Mouse (Mus musculus) heart, embryonic 12.5 days (tissue): ENCODE data around the gene Thada. TPM values are rescaled to one million over a fixed set of nuclear protein-coding genes. Genes with fewer than 3 reads are reported as not detected.

Source experiments
- ATAC-seq: fragments of 200-750 bp; cut with Nextera tagmentation; 2 replicates; pipeline ENCODE4 v1.8.0; 2017; ENCODE audit warnings: moderate TSS enrichment, moderate library complexity; ENCODE audit not compliant: insufficient number of reproducible peaks, low FRiP score
- H3K27ac ChIP-seq: fragments of 300-500 bp; sonication (generic); 2 replicates; pipeline ENCODE4 v1.5.1; 2016; ENCODE audit warnings: mild to moderate bottlenecking, moderate library complexity; ENCODE audit not compliant: poor library complexity, severe bottlenecking
- H3K27me3 ChIP-seq: fragments of 300-500 bp; sonication (generic); replicated peaks from 2 replicates; pipeline ENCODE4 v1.6.1; 2016; ENCODE audit warnings: mild to moderate bottlenecking, moderate library complexity
- H3K36me3 ChIP-seq: fragments of 300-500 bp; sonication (generic); 2 replicates; pipeline ENCODE4 v1.6.1; 2016; ENCODE audit warnings: mild to moderate bottlenecking, moderate library complexity
- H3K4me1 ChIP-seq: fragments of 300-500 bp; sonication (generic); replicated peaks from 2 replicates; pipeline ENCODE4 v1.6.1; 2016; ENCODE audit warnings: mild to moderate bottlenecking
- H3K4me2 ChIP-seq: fragments of 300-500 bp; sonication (generic); 2 replicates; pipeline ENCODE4 v1.6.1; 2016; ENCODE audit warnings: mild to moderate bottlenecking, moderate library complexity
- H3K4me3 ChIP-seq: fragments of 300-500 bp; sonication (generic); 2 replicates; pipeline ENCODE4 v1.5.1; 2016; ENCODE audit warnings: mild to moderate bottlenecking
- H3K9ac ChIP-seq: fragments of 300-500 bp; sonication (generic); 2 replicates; pipeline ENCODE4 v1.6.1; 2016; ENCODE audit warnings: mild to moderate bottlenecking, moderate library complexity
- H3K9me3 ChIP-seq: fragments of 300-500 bp; sonication (generic); replicated peaks from 2 replicates; pipeline ENCODE4 v1.6.1; 2016; ENCODE audit warnings: mild to moderate bottlenecking, moderate library complexity
- WGBS: fragments of 180-500 bp; shearing (Covaris S2); methylation state at CpG from one replicate; pipeline ENCODE4 v1.1.7; 2016; 5-methylcytosine and 5-hydroxymethylcytosine counted together
- polyA plus RNA-seq: library from polyadenylated mRNA; unstranded; fragments of >200 nt; fragmentation: Nextera tagmentation; extraction: Ambion mirVana; gene quantifications from 2 replicates; pipeline ENCODE4 v1.2.1, GENCODE M21; 2016

The Thada gene
- polyA plus RNA-seq, 1 experiment from 2014 or later = 6.4 TPM

DNA sequence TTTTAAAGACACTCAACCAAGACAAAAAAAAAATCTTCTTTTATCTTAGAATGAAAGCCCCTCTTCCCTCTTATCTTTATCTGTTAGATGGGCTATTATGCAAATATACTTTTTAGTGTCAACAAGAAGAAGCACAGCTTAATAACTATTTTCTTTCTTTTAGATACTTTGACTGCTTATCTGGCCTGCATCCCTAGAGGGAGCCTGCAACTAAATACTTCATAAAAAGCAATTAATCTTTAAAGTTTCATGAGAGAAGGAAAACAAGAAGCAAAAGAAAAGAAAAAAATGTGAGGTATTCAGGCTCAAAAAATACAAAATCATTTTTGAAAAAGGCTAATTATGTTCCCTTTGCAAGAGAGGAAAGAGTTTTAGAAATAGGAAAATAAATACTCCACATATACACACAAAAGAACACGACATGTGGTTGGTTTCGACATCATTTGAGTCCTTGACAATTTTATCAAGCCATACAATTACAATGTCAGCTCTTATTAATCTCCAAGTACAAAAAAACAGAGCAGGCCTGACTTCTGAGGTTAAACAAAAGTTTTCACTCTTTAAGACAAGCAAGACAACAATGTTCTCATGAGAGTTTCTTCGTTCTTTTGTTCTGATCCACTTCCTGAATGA lies 32.1 kb upstream of the Thada start:
- WGBS = 64% methylated on average over 3 of the region's 3 CpGs
- no peak for ATAC-seq
- H3K9me3 ChIP-seq = no peaks in the 10 kb centered on the region
- no peaks in the 10 kb centered on the region for H3K36me3 ChIP-seq
- H3K27ac ChIP-seq = no peak overlapping the region
- no peak overlapping the region for H3K4me3 ChIP-seq
- no peaks in the 10 kb centered on the region for H3K27me3 ChIP-seq
- H3K4me1 ChIP-seq = no peaks in the 10 kb centered on the region
- H3K4me2 ChIP-seq = no peak overlapping the region
- H3K9ac ChIP-seq = no peak overlapping the region

DNA sequence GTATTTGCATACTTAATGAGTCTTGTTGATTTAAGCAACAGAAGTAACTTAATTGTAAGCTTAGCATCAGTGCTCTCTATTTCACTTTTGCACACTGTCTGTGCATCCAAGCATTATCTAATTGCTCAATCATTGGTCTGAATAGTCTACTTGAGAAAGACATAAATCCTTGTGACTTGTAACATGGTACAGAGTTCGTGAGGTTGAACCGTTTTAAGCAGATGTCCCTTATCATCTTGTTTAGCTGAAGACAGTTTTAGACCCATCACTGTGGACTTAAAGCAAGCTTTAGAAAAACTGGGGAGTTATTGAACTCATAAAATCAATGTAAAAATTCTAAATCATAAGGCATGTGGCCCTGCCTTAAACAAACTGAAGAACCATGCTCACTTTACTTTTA lies 31.6 kb upstream of the Thada start:
- H3K36me3 ChIP-seq = no peaks in the 10 kb centered on the region
- no peak overlapping the region for H3K27ac ChIP-seq
- no peak overlapping the region for H3K9ac ChIP-seq
- H3K4me2 ChIP-seq = no peak overlapping the region
- WGBS = 58% methylated on average over 2 of the region's 2 CpGs
- no peaks in the 10 kb centered on the region for H3K27me3 ChIP-seq
- ATAC-seq = no peak
- no peaks in the 10 kb centered on the region for H3K4me1 ChIP-seq
- no peak overlapping the region for H3K4me3 ChIP-seq
- H3K9me3 ChIP-seq = no peaks in the 10 kb centered on the region

DNA sequence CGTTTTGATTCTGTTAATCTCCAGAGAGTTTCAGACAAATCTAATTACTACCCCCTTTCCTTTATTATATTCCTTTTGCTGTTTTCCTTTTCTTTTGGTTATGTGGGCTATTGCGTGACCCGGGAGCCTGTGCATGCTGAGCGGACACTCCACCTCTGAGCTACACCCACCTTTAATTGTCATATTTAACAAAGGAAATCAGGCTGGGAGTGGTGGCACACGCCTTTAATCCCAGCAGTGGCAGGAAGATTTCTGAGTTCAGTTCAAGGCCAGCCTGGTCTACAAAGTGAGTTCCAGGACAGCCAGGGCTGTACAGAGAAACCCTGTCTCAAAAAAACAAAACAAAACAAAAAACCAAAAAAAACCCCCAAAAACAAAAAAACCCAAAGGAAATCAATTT lies 31.0 kb upstream of the Thada start:
- H3K27me3 ChIP-seq = no peaks in the 10 kb centered on the region
- H3K36me3 ChIP-seq = no peaks in the 10 kb centered on the region
- no peak for ATAC-seq
- H3K4me1 ChIP-seq = no peaks in the 10 kb centered on the region
- no peak overlapping the region for H3K27ac ChIP-seq
- no peak overlapping the region for H3K4me2 ChIP-seq
- WGBS = 82% methylated on average over 5 of the region's 5 CpGs
- no peak overlapping the region for H3K9ac ChIP-seq
- H3K4me3 ChIP-seq = no peak overlapping the region
- no peaks in the 10 kb centered on the region for H3K9me3 ChIP-seq

DNA sequence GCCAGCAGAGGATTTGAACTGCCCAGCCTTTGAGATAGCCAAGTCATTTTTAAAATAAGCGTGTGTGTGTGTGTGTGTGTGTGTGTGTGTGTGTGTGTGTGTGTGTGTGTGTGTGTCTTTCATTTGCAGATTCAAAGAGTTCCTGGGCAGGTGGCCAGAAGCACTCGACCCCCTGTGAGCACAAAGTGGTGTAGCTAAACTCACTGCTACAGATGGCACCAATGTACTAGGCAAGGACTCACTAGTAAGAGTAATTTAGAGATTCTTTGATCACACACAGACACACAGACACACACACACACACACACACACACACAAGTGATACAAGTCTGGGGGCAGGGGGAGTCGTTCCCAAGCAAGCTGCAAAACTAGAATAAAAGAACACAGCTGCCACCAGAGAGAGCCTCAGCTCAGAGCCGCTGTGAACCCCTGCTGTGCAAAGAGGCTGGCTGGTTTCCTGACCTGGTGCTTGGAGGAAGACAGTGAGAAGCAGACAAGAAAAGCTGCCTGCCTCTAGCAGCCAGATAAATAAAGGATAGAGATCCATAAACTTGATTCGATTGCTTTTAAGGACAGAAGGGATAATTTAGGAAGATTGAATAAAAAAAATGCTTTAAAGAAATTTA lies 26.4 kb upstream of the Thada start:
- no peaks in the 10 kb centered on the region for H3K4me1 ChIP-seq
- no peak overlapping the region for H3K4me3 ChIP-seq
- H3K9ac ChIP-seq = no peak overlapping the region
- H3K27ac ChIP-seq = no peak overlapping the region
- H3K9me3 ChIP-seq = no peaks in the 10 kb centered on the region; the same call in 1 of the 2 replicates
- WGBS = 43% methylated on average over 5 of the region's 5 CpGs
- no peak overlapping the region for H3K4me2 ChIP-seq
- no peak for ATAC-seq
- H3K36me3 ChIP-seq = no peaks in the 10 kb centered on the region
- H3K27me3 ChIP-seq = no peaks in the 10 kb centered on the region

DNA sequence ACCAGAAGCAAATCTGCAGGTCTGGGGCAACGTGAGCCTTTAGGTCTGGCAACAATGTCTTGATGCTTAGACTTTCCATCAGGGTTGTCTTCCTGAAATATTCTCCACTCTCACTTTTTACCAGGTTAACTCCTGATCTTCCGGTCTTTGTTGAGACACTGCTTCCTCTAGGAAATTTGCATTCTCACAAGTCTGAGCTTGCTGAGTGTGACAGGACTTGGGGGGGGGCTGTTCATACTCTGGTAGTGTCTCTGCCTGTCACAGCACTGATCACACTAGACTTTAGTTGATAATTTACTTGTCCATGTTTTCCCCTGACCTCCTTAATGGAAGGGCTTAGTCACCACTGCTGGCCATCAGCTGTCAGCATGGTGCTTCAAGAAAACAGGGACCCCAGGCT lies 21.4 kb upstream of the Thada start:
- Histone ChIP-seq H3K27me3 (no peaks in the 10 kb centered on the region), H3K36me3 (no peaks in the 10 kb centered on the region), H3K9ac (no peak overlapping the region), H3K4me3 (no peak overlapping the region), H3K4me1 (no peaks in the 10 kb centered on the region), H3K27ac (no peak overlapping the region), H3K9me3 (no peaks in the 10 kb centered on the region; the same call in 1 of the 2 replicates), H3K4me2 (no peak overlapping the region)
- ATAC-seq = no peak
- 64% methylated on average over 2 of the region's 2 CpGs for WGBS

DNA sequence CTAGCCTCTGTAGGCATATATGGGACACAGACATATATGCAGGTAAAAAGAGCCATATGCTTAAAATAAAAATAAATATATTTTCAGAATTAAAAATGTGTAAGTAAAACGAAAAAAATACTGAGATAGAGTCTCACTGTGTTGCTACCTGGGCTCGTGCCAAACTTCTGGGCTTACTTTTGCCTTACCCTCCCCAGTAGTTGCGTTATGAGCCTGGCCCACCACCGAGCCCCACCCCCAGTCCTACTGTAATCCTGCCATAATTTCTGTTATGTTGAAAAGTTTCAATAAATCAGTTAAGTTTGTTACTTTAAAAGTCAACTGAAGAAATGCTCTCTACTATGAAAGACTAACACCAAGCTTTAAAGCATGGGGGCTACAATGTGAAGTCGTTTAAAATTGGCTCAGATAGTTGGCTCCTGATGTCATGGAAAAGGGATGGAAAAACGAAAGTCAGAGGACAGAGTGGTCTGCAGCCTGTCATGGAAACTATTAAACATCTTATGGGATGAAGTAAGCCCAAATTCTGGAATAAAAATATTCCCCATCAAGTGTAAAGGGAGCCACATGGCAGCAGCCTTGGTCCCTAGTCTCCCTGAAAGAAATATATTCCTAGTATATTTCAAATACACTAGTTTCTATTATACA lies 17.8 kb upstream of the Thada start:
- Histone ChIP-seq H3K27ac (no peak overlapping the region), H3K36me3 (no peaks in the 10 kb centered on the region), H3K9me3 (no peaks in the 10 kb centered on the region), H3K4me2 (no peak overlapping the region), H3K4me1 (0 out of 2 replicates have a peak, but pooled peaks cover 3% of the 10 kb centered on the region), H3K4me3 (no peak overlapping the region), H3K9ac (no peak overlapping the region), H3K27me3 (no peaks in the 10 kb centered on the region)
- ATAC-seq = no peak
- WGBS = 65% methylated on average over 6 of the region's 6 CpGs

DNA sequence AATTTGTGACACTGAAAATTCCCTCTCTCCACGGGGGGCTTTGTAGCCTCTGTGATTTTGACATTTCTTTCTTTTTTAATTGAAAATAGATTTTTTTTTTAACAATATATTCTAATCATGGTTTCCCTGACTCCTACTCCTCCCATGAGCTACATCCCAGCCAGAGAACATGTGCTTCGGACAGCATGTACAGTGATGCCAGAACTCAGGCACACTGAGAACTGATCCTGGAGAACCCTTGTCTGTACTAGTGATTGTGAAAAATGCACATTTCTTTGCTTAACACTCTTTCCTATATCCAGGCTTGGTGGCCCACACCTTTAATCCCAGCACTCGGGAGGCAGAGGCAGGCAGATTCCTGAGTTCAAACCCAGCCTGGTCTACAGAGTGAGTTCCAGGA lies 16.8 kb upstream of the Thada start:
- Histone ChIP-seq H3K36me3 (no peaks in the 10 kb centered on the region), H3K4me3 (no peak overlapping the region), H3K9ac (no peak overlapping the region), H3K27ac (no peak overlapping the region), H3K4me2 (no peak overlapping the region), H3K27me3 (no peaks in the 10 kb centered on the region), H3K9me3 (no peaks in the 10 kb centered on the region), H3K4me1 (0 out of 2 replicates have a peak, but pooled peaks cover 3% of the 10 kb centered on the region)
- no peak for ATAC-seq
- 78% methylated on average over 3 of the region's 3 CpGs for WGBS

DNA sequence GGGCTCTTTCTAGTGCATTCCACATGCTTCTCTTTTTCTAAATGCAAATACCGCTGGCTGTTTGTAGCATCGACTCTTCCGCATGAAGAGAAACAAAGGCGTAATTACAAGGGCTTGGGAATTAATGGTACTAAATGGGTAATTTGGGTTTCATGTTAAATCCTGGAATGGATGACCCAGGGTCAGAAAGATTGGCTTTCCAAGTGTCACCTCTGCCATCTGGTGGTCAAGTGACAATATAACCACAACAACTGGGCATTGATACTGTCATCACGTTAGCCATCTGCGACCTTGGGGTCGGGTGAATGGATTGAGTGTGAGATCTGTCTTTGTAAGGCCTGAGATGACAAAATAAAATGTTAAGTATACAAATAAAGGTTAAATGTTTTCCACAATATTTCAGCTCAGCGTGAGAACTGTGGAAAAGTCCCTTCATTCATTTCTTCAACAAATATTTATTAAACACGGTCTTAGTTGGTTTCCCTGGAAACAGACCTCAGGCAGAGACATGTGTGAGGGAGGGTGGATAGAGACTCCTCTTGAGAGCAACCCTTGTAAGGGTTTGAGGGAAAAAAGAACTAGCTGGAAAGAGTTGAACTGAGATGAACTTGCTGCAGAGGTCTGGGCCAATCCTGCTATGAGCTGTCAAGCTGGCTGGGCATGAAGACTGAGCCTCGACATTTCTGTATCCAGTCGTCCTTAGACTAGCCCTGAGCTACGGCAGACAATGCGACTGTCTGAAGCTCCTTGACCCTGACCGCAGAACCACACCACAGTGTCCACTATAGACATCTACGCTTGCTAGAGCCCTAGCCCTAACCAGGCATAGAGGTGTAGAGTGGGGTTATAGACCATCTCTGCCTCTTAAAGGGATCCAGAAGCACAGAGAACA lies 14.7 kb upstream of the Thada start:
- ATAC-seq = no peak
- Histone ChIP-seq H3K27me3 (no peaks in the 10 kb centered on the region), H3K4me3 (no peak overlapping the region), H3K27ac (no peak overlapping the region), H3K4me1 (0 out of 2 replicates have a peak, but pooled peaks cover 3% of the 10 kb centered on the region), H3K9ac (no peak overlapping the region), H3K36me3 (no peaks in the 10 kb centered on the region), H3K4me2 (no peak overlapping the region), H3K9me3 (no peaks in the 10 kb centered on the region)
- 55% methylated on average over 15 of the region's 15 CpGs for WGBS

DNA sequence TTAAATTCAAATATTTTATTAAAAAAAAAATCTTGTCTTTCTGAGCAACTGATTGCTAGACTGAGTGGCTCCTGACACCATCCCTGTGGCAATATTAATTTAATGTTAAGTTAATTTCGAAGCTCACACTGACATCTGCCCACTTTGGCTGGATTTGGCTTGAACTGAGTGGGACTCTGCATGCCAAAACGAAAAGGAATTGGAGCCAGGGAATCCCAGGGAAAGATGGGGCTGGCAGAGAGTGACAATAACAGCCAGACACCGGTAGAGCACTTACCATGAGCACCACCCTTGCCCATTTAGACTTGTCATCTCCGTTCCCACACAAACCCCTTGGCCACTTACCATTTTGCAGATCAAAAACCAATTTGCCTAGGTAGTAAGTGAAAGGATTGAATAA lies 12.3 kb upstream of the Thada start:
- 73% methylated on average over 4 of the region's 4 CpGs for WGBS
- Histone ChIP-seq H3K4me1 (0 out of 2 replicates have a peak, but pooled peaks cover 3% of the 10 kb centered on the region), H3K27ac (no peak overlapping the region), H3K9ac (no peak overlapping the region), H3K36me3 (no peaks in the 10 kb centered on the region), H3K9me3 (no peaks in the 10 kb centered on the region), H3K4me2 (no peak overlapping the region), H3K4me3 (no peak overlapping the region), H3K27me3 (no peaks in the 10 kb centered on the region)
- ATAC-seq = no peak

DNA sequence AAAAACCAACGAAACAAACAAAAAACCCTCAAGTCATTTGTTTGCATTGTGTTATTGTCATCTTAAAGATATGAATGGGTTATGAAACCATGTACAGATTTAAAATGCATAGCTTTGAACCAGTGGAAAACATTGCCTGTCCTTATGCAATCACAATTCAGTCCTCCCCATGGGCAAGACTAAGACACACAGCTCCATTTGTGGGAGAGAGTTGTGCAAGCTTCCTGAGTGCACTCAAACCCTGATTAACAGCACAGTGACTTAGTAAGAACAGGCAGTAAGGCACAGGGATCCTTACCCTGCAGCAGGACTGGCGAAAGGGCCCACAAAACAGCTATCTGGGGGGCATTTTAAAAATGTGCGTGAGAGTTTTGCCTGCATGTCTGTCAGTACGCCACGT lies 11.2 kb upstream of the Thada start:
- Histone ChIP-seq H3K36me3 (no peaks in the 10 kb centered on the region), H3K4me1 (0 out of 2 replicates have a peak, but pooled peaks cover 3% of the 10 kb centered on the region), H3K9me3 (no peaks in the 10 kb centered on the region), H3K27ac (no peak overlapping the region), H3K4me3 (no peak overlapping the region), H3K4me2 (no peak overlapping the region), H3K9ac (no peak overlapping the region), H3K27me3 (no peaks in the 10 kb centered on the region)
- 82% methylated on average over 5 of the region's 5 CpGs for WGBS
- no peak for ATAC-seq

DNA sequence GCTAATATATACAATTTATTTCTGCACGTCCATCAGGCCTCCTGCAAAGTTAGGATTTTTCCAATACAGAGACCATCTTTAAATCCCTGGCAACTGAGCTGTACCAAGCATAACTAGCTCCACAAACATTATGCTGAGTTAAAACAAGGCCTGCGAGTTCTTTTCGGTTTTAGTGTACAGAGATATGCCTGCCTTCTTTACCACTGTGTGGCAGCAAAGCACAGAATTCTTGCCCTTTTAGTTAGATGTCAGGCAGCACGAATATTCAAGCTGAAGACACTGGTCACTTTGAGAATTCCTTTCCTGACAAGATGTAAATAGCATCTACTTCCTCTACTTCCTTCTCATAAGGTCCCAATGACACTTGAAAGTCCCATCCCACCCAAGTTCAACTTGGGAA lies 8.3 kb upstream of the Thada start:
- no peak overlapping the region for H3K4me2 ChIP-seq
- H3K9ac ChIP-seq = no peak overlapping the region
- H3K36me3 ChIP-seq = no peaks in the 10 kb centered on the region
- H3K4me1 ChIP-seq = no peaks in the 10 kb centered on the region
- H3K27ac ChIP-seq = no peak overlapping the region
- WGBS = 59% methylated on average over 4 of the region's 4 CpGs
- H3K27me3 ChIP-seq = no peaks in the 10 kb centered on the region
- H3K9me3 ChIP-seq = no peaks in the 10 kb centered on the region
- no peak overlapping the region for H3K4me3 ChIP-seq
- ATAC-seq = no peak
